Mouse (Mus musculus) CH12F3 (cell line): ENCODE results near the gene Myl4.

ENCODE experiments used
- in situ Hi-C: fragments of 300-500 bp; cut with MboI; formaldehyde crosslinking; loops from 2 replicates; pipeline ENCODE4 v1.14.3; 2020; ENCODE audit warnings: low sequenced_read_pairs

The Myl4 gene

GRCm38 (mm10) chr11:104627616-104628301 is 77.3 kb downstream of the Myl4 start:
- in situ Hi-C loops = no loop called here

GRCm38 (mm10) chr11:104628566-104628965 is 78.1 kb downstream of the Myl4 start:
- in situ Hi-C loops = no loop called here

- in situ Hi-C loops = no loop called here
These were observed 79.8 kb downstream of the Myl4 start for GRCm38 (mm10) chr11:104630185-104630835.

- in situ Hi-C loops = no loop called here
These were observed 80.8 kb downstream of the Myl4 start for GRCm38 (mm10) chr11:104631306-104631705.

- in situ Hi-C loops = no loop called here
These were observed 86.5 kb downstream of the Myl4 start for GRCm38 (mm10) chr11:104637010-104637409.

- in situ Hi-C loops = no loop called here
These were observed 87.5 kb downstream of the Myl4 start for GRCm38 (mm10) chr11:104638006-104638405.

GRCm38 (mm10) chr11:104638906-104639305 is 88.4 kb downstream of the Myl4 start:
- in situ Hi-C loops = no loop called here

GRCm38 (mm10) chr11:104639634-104640033 is 89.2 kb downstream of the Myl4 start:
- in situ Hi-C loops = no loop called here

- in situ Hi-C loops = no loop called here
These were observed 90.4 kb downstream of the Myl4 start for GRCm38 (mm10) chr11:104640894-104641293.

GRCm38 (mm10) chr11:104643236-104643635 is 92.8 kb downstream of the Myl4 start:
- in situ Hi-C loops = no loop called here
